Mouse (Mus musculus) liver, embryonic 12.5 days (tissue): Measurements from ENCODE around the gene Frem2. TPM values are rescaled to one million over a fixed set of nuclear protein-coding genes. Genes with fewer than 3 reads are reported as not detected.

ENCODE experiments used
- polyA plus RNA-seq: library from polyadenylated mRNA; unstranded; fragments of >200 nt; fragmentation: Nextera tagmentation; extraction: Ambion mirVana; gene quantifications from 2 replicates; pipeline ENCODE4 v1.2.1, GENCODE M21; 2016

Frem2 gene
- polyA plus RNA-seq, 1 experiment from 2014 or later, result 1.1 TPM

Other genes with a start within 250 kb of the Frem2 start
- 5.9 TPM in 2 replicates for gene Nhlrc3, start 194.0 kb downstream of the Frem2 start, polyA plus RNA-seq
- 7.7 and 8.8 TPM in 2 replicates for gene Proser1, start 193.7 kb downstream of the Frem2 start, polyA plus RNA-seq
- gene Stoml3, start 168.7 kb downstream of the Frem2 start, polyA plus RNA-seq, result not detected in 2 replicates
- not detected in 2 replicates for gene Gm10985, start 187.7 kb upstream of the Frem2 start, polyA plus RNA-seq
- gene Ufm1, start 206.5 kb upstream of the Frem2 start, polyA plus RNA-seq, result 76.7 and 79.0 TPM in 2 replicates